Mouse (Mus musculus) E14TG2a.4 (cell line): ENCODE data around the gene Tet3.

Experiments
- CTCF ChIP-seq: conservative IDR thresholded peaks from 2 replicates; pipeline ENCODE4 v1.5.1; 2014; ENCODE audit warnings: low read length
- NANOG ChIP-seq: IDR thresholded peaks from 2 replicates; pipeline ENCODE4 v1.6.1; 2014; ENCODE audit warnings: borderline replicate concordance, low read length, mixed read lengths

GRCm38 (mm10) chr6:83412362-83412853 is 46.5 kb downstream of the Tet3 start:
- no peak for TF ChIP-seq CTCF
- no peak for TF ChIP-seq NANOG
